Mouse (Mus musculus) heart, postnatal 36 days (tissue): Measurements from ENCODE around the gene Accsl. TPM values are rescaled to one million over a fixed set of nuclear protein-coding genes. Genes with fewer than 3 reads are reported as not detected.
A peak's percentile ranks its signal among the peaks of the same experiment; 100 is the strongest.

Experiments used
- DNase-seq, 2 experiments: peaks; one replicate each; pipeline ENCODE4 v3.0.0; 2021 to 2022
- intact Hi-C: fragments of 180-260 bp; cut with DNase I; formaldehyde crosslinking; loops from one replicate; pipeline ENCODE4 v1.15.1; 2025
- total RNA-seq, 2 experiments: library from RNA; stranded (reverse); gene quantifications; 2 replicates each; pipeline ENCODE4 v1.2.3; 2021

Gene Accsl
- total RNA-seq, 2 experiments from 2014 or later = not detected

DNA sequence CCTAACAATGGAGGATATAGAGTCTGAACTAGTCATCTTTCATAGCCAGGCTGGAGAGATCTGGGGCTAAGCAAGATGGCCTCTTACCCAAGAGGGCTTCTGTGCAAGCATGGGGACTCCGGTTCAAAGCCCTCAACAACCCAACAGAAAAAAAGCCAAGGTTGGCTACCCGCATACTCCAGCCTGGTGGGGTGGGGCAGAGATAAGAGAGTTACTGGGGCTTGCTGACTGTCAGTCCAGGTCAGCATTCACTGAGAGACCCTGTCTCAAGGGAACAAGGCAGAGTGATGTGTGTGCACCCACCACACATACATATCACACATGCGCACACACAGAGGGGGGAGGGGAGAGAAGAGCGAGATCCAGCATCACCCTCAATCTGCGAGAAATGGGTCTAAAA lies 51.2 kb downstream of the Accsl start:
- no peak for DNase-seq

DNA sequence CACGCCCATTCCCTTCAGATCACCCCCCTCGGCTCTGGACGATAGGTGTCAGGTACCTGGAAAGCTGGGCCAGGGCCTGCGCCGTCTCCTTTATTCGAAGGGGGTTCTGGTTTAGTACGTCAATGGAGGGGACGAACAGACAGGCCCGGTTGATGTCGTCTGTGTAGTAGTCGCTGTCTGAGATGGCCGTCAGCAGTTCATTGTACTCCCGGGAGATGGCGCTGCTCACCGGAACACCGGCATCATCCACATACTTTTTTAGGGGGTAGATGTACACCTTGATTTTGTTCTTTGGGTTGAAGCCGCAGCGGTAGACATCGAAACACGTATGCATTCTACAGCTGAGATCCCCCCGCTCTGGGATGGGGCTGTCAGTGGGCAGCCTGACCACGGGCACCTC lies 55.6 kb downstream of the Accsl start:
- DNase-seq = no peak
- intact Hi-C loops = loop anchor here (10.0 kb wide), 1 partner anchor 339 kb away; no protein-coding TSS in a partner anchor

More for the DNA sequence above, 51.2 kb downstream of the Accsl start:
- intact Hi-C loops = loop anchor here (10.0 kb wide), 1 partner anchor 343 kb away; no protein-coding TSS in a partner anchor

DNA sequence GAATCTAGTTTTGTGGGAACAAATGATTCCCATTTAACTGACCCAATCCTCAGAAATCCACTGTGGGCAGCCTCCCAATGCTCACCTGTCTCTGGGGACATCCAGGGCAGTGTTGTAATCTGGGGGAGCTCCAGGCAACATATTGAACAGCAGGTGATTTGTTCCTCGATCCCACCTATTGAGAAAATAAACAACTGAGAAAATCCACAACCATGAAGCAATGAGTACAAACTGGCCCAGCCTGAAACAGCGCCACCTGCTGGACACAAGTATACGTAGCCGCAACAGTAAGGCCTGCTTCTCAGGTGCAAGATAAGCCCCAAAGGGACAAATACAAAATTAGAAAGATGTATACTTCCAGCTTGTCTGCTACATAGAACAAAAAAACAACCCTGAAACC lies 57.1 kb downstream of the Accsl start:
- intact Hi-C loops = loop anchor here (10.0 kb wide), 1 partner anchor 337 kb away; no protein-coding TSS in a partner anchor
- peak; percentile 55 to 75 for DNase-seq

DNA sequence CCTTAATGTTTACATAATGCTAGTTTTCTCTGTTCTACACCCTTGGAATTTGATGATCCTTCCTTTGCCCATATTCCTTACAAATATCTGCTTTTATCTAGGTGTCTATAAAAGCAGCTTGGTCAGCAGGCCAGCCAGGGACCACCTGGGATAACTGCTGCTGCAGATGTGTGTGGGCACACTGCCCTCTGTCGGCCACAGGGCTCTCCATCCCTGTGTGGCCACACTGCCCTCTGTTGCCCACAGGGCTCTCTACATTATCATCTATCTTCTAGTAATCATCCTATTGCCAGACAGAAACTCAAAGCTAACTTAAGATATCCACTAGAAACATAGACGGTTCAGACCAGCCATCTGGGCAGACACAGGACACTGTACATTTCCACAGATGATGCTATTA lies 59.0 kb downstream of the Accsl start:
- intact Hi-C loops = loop anchor here (10.0 kb wide), 1 partner anchor 335 kb away; no protein-coding TSS in a partner anchor
- DNase-seq = peak; percentile 33 to 34

DNA sequence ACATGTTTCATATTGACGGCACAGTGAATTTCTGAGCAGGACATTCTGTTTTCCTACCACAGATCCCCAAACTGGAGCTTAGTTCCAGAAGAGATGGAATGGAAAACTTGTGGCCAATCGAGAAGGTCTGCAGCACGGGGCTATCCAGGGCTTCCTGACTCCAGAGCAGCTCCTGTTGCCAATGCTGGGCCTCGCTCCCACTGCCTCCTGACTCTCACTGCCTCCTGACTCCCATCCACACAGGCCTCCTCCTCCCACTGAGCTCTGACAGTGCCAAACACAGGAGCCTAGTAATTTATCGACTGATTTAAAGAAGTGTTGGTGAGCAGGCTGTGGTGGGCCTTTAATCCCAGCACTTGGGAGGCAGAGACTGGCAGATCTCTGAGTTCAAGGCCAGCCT lies 60.9 kb downstream of the Accsl start:
- intact Hi-C loops = no loop called here
- no peak for DNase-seq

DNA sequence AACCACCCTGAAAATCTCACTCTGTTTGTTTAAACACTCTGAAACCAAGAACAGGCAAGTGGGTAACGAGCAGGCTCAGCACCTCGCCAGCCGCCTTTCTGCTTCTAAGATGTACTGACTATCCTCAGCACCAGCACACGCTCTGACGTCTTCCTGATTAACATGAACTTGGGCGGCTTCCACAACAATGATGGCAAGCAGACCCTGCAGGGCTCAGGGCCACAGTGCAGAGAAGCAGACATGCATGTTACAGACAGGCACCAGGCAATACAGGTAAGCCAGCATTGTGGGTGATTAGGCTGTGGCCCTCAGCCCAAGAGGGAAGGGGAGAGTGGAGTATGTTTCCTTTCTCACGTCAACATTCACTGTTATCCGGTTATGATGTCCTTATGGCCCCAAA lies 61.5 kb downstream of the Accsl start:
- intact Hi-C loops = no loop called here
- no peak for DNase-seq

DNA sequence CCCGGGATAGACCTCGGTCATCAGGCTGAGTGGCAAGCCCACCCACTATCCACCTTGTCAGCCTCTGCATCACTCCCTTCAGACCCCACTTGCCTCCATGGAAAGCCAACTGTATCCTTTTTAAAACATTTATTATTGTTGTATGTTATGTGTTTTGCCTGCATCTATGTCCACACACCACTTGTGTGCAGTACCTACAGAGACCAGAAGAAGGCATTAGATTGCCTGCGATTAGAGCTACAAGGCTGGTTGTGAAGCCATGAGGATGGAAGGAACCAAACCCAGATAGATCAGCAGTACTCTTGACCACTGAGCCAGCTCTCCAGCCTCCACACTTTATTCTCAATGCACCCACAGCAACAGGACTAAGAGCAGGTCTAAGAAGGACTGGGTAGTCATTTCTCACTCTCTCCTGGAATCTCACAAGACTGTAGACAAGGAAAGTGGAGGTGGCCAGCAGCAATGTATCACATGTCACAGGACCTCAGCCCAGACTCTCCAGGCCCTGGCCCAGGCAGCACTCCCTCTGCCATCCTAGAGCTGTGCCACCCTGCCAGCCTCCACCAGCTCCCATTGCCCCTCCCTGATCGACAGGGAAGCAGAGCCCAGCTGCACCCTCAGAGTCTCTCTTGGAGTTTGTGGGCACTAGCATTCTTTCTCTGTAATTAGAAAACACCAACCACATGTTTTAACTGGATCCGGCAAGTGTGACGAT lies 62.3 kb downstream of the Accsl start:
- intact Hi-C loops = no loop called here
- no peak for DNase-seq

DNA sequence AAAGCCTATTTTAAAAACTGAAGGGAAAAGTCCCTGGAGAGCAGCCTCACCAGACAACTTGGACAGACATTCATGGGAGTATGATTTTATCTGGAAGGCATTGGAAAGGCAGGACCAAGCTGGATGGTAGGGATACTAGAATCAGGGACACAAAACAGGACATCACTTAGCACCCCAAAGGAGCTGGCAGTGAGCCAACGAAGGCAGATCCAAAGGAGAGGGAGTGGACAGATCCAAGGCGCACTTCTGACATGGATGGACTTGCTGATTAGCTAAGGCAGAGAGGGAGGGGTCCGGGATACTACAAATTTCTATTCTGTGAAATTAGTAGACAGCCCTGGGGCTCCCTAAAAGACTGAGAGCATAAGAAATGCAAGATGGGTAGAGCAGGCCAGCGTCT lies 63.4 kb downstream of the Accsl start:
- no peak for DNase-seq

More for the DNA sequence above, 63.4 kb downstream of the Accsl start:
- intact Hi-C loops = no loop called here

Other genes starting within 250 kb of the Accsl start
- under 1 TPM; 0.19 to 0.22 TPM for gene Alx4, start 226.8 kb downstream of the Accsl start, total RNA-seq
- 10 to 100 TPM; 40.4 to 44.1 TPM for gene Ext2, start 46.6 kb downstream of the Accsl start, total RNA-seq
- gene Accs, start 19.2 kb downstream of the Accsl start, total RNA-seq = 1 to 10 TPM; 4.0 to 6.2 TPM
- 1 to 10 TPM; 8.4 to 9.7 TPM for gene Gm13889, start 88.0 kb upstream of the Accsl start, total RNA-seq
- gene Gm27027, start 127.2 kb upstream of the Accsl start, total RNA-seq = not detected
- 10 to 100 TPM; 54.1 to 56.6 TPM for gene Alkbh3, start 141.7 kb upstream of the Accsl start, total RNA-seq